Mouse (Mus musculus) cortical plate, adult 2 months (tissue): ENCODE results near the gene Anapc7.

Experiments
- CTCF ChIP-seq: fragments of 200-500 bp; IDR thresholded peaks from 2 replicates; pipeline ENCODE4 v1.5.1; 2011; ENCODE audit warnings: mild to moderate bottlenecking, control low read depth, low read length; ENCODE audit not compliant: insufficient read depth; ENCODE audit errors: extremely low read depth
- POLR2A ChIP-seq: fragments of 200-500 bp; IDR thresholded peaks from 2 replicates; pipeline ENCODE4 v1.6.1; 2011; ENCODE audit warnings: mild to moderate bottlenecking, low read length, control low read depth; ENCODE audit not compliant: insufficient read depth; ENCODE audit errors: extremely low read depth

GRCm38 (mm10) chr5:122482733-122483391 is 61.4 kb downstream of the Anapc7 start:
- TF ChIP-seq POLR2A = no peak
- TF ChIP-seq CTCF = no peak
